Mouse (Mus musculus) liver, embryonic 14.5 days (tissue): ENCODE measurements around the gene Mmp9. TPM values are rescaled to one million over a fixed set of nuclear protein-coding genes. Genes with fewer than 3 reads are reported as not detected.

Experiments
- ATAC-seq: fragments of 200-750 bp; cut with Nextera tagmentation; 2 replicates; pipeline ENCODE4 v1.8.0; 2017; ENCODE audit warnings: moderate number of reproducible peaks, mild to moderate bottlenecking, moderate library complexity; ENCODE audit not compliant: insufficient read depth
- DNase-seq, 3 experiments: peaks; one replicate each; pipeline ENCODE4 v3.0.0-alpha.2; 2012 to 2013; ENCODE audit warnings: low read depth in 3 of 3, low spot score in 3 of 3
- H3K27ac ChIP-seq: fragments of 300-500 bp; sonication (generic); 2 replicates; pipeline ENCODE4 v1.5.1; 2014; ENCODE audit warnings: moderate library complexity, mild to moderate bottlenecking, control low read depth, inconsistent platforms
- H3K27me3 ChIP-seq: fragments of 300-500 bp; sonication (generic); 2 replicates; pipeline ENCODE4 v1.6.1; 2014; ENCODE audit warnings: mild to moderate bottlenecking, low read length, moderate library complexity; ENCODE audit not compliant: control insufficient read depth, insufficient read depth
- H3K36me3 ChIP-seq: fragments of 300-500 bp; sonication (generic); replicated peaks from 2 replicates; pipeline ENCODE4 v1.6.1; 2014; ENCODE audit warnings: low read depth; ENCODE audit not compliant: control insufficient read depth, insufficient read depth
- H3K4me1 ChIP-seq, 2 experiments: fragments of 200-500 bp in 1 of 2; fragments of 300-500 bp in 1 of 2; sonication (generic) in 1 of 2; replicated peaks; 2 replicates each; pipeline ENCODE4 v1.6.1; 2012 to 2014; ENCODE audit warnings: antibody characterized with exemption in 1 of 2, inconsistent platforms in 1 of 2, low read length in 1 of 2; ENCODE audit not compliant: control insufficient read depth in 2 of 2, insufficient read depth in 2 of 2
- H3K4me2 ChIP-seq: fragments of 300-500 bp; sonication (generic); 2 replicates; pipeline ENCODE4 v1.6.1; 2014; ENCODE audit warnings: low read depth, mild to moderate bottlenecking, control low read depth, moderate library complexity
- H3K4me3 ChIP-seq, 2 experiments: fragments of 200-500 bp in 1 of 2; fragments of 300-500 bp in 1 of 2; sonication (generic) in 1 of 2; 2 replicates each; pipeline ENCODE4 v1.5.1; 2012 to 2014; ENCODE audit warnings: low read depth in 2 of 2, low read length in 2 of 2, mild to moderate bottlenecking in 2 of 2, control low read depth in 1 of 2, inconsistent platforms in 1 of 2, moderate library complexity in 1 of 2; ENCODE audit not compliant: insufficient read depth in 1 of 2
- H3K9ac ChIP-seq: fragments of 300-500 bp; sonication (generic); replicated peaks from 2 replicates; pipeline ENCODE4 v1.6.1; 2014; ENCODE audit warnings: mild to moderate bottlenecking, control low read depth, moderate library complexity
- H3K9me3 ChIP-seq: fragments of 300-500 bp; sonication (generic); 2 replicates; pipeline ENCODE4 v1.6.1; 2016; ENCODE audit warnings: low read length, mixed read lengths; ENCODE audit not compliant: control insufficient read depth
- CTCF ChIP-seq: IDR thresholded peaks from 2 replicates; pipeline ENCODE4 v1.5.1; 2016; ENCODE audit warnings: antibody characterized with exemption, low read depth, control low read depth
- EP300 ChIP-seq: IDR thresholded peaks from 2 replicates; pipeline ENCODE4 v1.6.1; 2016; ENCODE audit warnings: antibody characterized with exemption, low read depth
- WGBS: fragments of 180-500 bp; shearing (Covaris S2); extraction: QIAGEN DNeasy Blood & Tissue Kit; methylation state at CpG from one replicate; pipeline ENCODE4 v1.1.7; 2014; ENCODE audit not compliant: insufficient replicate concordance; 5-methylcytosine and 5-hydroxymethylcytosine counted together
- polyA plus RNA-seq, 2 experiments: library from polyadenylated mRNA; depleted of rRNA in 1 of 2; stranded (reverse) in 1 of 2; unstranded in 1 of 2; fragments of >200 nt; fragmentation: Nextera tagmentation in 1 of 2; extraction: Ambion mirVana in 1 of 2; gene quantifications; 2 replicates each; pipeline versions ENCODE4 v1.2.1 to v1.2.3; 2012 to 2014

Mmp9 gene
- polyA plus RNA-seq, 2 experiments: 0.97 to 1.2 TPM

DNA sequence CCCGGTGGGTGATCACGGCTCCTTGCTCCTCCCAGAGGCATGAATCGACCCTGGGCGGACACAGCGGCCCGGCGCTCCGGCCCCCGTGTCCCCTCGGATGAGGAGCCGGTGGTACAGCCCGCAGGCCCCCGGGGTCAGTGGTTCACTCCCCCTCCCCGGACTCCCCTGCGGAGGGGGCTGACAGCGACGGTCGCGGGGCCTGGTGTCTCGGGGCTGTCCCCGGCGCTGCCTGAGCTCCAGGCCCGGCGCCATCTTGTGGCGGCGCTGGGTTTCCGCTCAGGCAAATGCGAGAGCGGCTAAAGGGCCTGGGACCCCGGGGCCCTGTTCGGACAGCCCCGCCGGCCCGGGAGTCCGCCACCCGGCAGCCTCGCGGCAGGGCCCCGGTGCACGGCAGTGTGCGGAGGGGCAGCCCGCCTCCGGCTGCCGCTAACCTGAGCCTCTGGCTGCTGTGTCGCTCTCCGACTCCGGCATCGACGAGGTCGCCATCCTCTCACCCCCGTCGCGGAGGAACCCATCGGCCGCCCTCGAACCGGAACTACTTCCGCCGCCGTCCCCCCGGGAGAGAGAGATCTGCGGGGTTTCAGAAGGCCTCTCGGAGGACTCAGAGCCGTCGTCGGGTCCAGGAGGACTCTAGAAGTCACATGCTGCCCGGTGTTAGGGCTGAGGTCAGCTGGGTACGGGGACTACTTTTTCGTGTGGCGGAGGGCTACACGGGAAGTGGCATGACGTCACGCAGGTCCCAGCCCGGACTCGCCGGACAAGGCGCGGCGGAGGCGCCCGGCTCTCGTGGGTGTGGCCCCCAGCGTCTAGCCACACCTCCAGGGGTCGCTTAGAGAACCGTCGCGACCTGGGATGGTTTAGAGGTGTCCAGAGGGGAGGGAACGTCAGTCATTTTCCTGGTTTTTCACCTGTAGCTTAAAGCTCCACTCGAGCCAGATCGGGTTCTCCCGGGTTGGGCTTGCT lies 29.2 kb upstream of the Mmp9 start, which contains the start of gene Zfp335:
Zfp335 (minus strand) TSS at position 672 of the 963 bp plus-strand sequence.
- H3K9me3 ChIP-seq: no peaks in the 10 kb centered on the region; the same call in 1 of the 2 replicates
- peak within 1 kb of the TSS; percentile 71 for H3K27ac ChIP-seq
- ATAC-seq: peak; percentile 85
- peak; percentile 81 to 83 (median 82) for DNase-seq
- peaks cover 21% of the 10 kb centered on the region for H3K36me3 ChIP-seq
- TF ChIP-seq EP300 (peak; percentile 19; the same call in 1 of the 2 replicates), CTCF (peak; percentile 51)
- peak within 1 kb of the TSS; percentile 80 to 85 for H3K4me3 ChIP-seq
- peak within 1 kb of the TSS; percentile 78 for H3K4me2 ChIP-seq
- H3K9ac ChIP-seq: peak within 1 kb of the TSS; percentile 88
- no peaks in the 10 kb centered on the region for H3K27me3 ChIP-seq
- peaks cover 0 to 22% of the 10 kb centered on the region in 2 experiments; a peak in 3 of 4 replicates for H3K4me1 ChIP-seq
- under 1% methylated on average over 90 of the region's 91 CpGs for WGBS

DNA sequence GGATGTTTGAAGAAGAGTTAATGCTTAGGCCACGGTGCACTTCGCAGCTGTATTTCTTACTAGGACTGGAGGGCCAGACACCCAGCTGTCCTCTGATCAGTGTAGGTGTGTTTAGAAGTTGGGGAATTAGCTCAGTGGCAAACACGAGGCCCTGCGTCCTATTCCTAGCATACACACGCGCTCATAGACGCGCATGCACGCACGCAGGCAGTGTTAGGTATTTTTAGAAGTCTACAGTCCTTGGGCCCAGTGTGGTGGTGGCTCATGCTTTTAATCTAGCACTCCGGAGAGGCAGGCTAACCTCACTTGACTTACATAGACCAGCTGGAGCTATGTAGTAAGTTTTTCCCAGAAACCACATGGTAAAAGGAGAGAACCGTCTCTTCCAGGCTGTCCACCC lies 28.4 kb upstream of the Mmp9 start:
- peak overlapping the region; percentile 70 for H3K27ac ChIP-seq
- H3K9me3 ChIP-seq: no peaks in the 10 kb centered on the region
- peak overlapping the region; percentile 78 for H3K4me2 ChIP-seq
- H3K4me1 ChIP-seq: peaks cover 0 to 22% of the 10 kb centered on the region in 2 experiments; a peak in 3 of 4 replicates
- peaks cover 13% of the 10 kb centered on the region for H3K36me3 ChIP-seq
- no peaks in the 10 kb centered on the region for H3K27me3 ChIP-seq
- H3K4me3 ChIP-seq: peak overlapping the region; percentile 80 to 85
- peak in 2 of 3 experiments; percentile 17 to 46 for DNase-seq
- 3% methylated on average over 12 of the region's 12 CpGs for WGBS
- peak overlapping the region; percentile 88 for H3K9ac ChIP-seq
- ATAC-seq: peak; percentile 30
- TF ChIP-seq CTCF: no peak
- no peak for TF ChIP-seq EP300

DNA sequence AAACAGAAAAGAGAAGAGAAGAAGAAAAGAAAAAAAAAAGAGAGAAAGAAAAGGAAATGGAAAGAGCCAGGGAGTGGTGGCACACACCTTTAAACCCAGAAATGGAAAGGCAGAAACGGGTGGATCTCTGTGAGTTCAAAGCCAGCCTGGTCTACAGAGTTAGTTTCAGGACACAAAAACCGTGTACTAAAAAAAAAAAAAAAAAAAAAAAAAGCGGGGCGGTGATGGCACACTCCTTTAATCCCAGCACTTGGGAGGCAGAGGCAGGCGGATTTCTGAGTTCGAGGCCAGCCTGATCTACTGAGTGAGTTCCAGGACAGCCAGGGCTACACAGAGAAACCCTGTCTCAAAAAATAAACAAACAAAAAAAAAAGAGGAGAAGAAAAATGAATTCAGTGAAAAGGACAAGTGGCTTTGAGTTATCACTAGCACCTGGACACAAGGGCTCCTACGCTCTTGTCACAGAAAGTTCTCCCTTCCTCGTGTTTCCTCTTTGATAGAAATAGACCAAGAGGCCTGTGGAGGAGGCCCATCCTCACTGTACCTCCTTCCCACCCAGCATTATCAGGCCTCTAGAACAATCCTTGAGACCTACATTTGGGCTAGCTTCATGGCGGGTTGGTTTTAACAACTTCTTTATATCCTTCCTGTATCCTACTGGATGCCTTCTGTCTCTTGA lies 27.7 kb upstream of the Mmp9 start:
- Histone ChIP-seq H3K27ac (no peak overlapping the region; the same call in 1 of the 2 replicates), H3K9ac (peak overlapping the region; percentile 88; the same call in 1 of the 2 replicates), H3K4me3 (no peak overlapping the region), H3K4me2 (peak overlapping the region; percentile 78), H3K36me3 (peaks cover 6% of the 10 kb centered on the region), H3K27me3 (no peaks in the 10 kb centered on the region), H3K9me3 (no peaks in the 10 kb centered on the region), H3K4me1 (peaks cover 0 to 22% of the 10 kb centered on the region in 2 experiments; a peak in 3 of 4 replicates)
- WGBS: 64% methylated on average over 8 of the region's 9 CpGs
- no peak for TF ChIP-seq CTCF
- no peak for TF ChIP-seq EP300
- DNase-seq (no peak), ATAC-seq (no peak)

DNA sequence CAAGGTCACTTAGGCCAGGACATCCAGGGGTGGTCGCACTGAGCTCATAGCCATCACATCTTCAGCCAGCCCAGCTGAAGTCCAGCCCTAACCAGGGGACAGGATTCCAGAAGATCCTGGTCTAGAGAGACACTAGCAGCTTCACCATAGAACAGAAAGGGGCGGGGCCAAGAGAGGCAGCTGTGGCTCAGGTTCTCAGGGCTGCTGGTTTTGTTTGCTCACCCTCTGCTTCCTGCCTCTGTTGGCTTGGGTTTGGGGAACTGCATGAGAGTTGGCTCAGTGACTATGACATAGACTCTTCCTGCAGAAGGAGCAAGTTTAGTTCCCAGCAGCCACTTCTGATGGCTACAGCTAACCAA lies 27.2 kb upstream of the Mmp9 start:
- Histone ChIP-seq H3K9me3 (no peaks in the 10 kb centered on the region), H3K36me3 (peaks cover under 1% of the 10 kb centered on the region), H3K9ac (no peak overlapping the region), H3K4me2 (no peak overlapping the region), H3K27me3 (no peaks in the 10 kb centered on the region), H3K27ac (no peak overlapping the region), H3K4me3 (no peak overlapping the region), H3K4me1 (peaks cover 0 to 22% of the 10 kb centered on the region in 2 experiments; a peak in 3 of 4 replicates)
- 32% methylated on average over 2 of the region's 2 CpGs for WGBS
- TF ChIP-seq EP300: no peak
- no peak for ATAC-seq
- peak in 2 of 3 experiments; percentile 40 to 43 for DNase-seq

DNA sequence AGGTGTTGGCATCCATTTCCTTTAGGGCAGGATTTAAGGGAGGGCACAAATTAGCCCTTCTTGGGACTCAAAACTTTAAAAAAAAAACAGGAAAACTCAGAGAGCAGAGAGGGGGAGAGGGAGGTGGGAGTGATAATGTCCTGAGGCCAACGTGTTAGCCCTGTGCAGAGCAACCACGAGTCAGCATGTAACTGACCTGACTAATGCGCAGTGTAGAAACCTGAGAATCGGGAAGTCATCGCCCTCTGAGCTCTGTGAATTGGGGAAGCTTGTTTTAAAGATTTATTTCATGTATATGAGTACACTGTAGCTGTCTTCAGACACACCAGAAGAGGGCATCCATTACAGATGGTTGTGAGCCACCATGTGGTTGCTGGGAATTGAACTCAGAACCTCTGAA lies 23.8 kb upstream of the Mmp9 start:
- 29% methylated on average over 5 of the region's 5 CpGs for WGBS
- Histone ChIP-seq H3K4me3 (no peak overlapping the region), H3K27me3 (no peaks in the 10 kb centered on the region), H3K36me3 (peaks cover 3% of the 10 kb centered on the region; the same call in 1 of the 2 replicates), H3K9ac (no peak overlapping the region), H3K27ac (no peak overlapping the region), H3K4me2 (no peak overlapping the region), H3K9me3 (no peaks in the 10 kb centered on the region), H3K4me1 (peaks cover 0 to 13% of the 10 kb centered on the region in 2 experiments; a peak in 3 of 4 replicates)
- DNase-seq: peak in 1 of 3 experiments; percentile 47
- ATAC-seq: no peak
- TF ChIP-seq EP300: no peak
- no peak for TF ChIP-seq CTCF
